Mouse (Mus musculus): ENCODE results near the gene Olfr918.

The Olfr918 gene

DNA sequence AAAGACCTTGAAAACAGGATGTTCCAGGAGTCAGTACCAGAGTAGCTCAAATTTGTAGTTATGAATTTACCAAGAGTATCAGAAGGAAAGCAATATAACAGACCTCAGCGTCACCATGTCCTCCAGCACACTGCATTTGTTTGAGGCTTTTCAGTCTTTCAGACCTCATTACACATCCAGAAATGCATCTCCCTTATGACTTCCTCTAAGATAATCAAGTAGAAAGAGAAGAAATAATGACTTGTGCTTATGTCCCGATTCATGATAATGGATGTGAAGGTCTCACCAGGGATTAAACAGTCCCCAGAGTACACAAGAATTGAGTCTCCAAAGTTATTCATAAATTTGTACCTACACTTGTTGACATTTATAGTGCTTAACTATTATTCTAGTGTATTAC is at the start of gene Olfr918:
Gene Olfr918, minus strand, starts transcription at position 101 of the 400 bp plus-strand sequence.
- in situ Hi-C loops (cut with MboI, MseI): no loop called here

DNA sequence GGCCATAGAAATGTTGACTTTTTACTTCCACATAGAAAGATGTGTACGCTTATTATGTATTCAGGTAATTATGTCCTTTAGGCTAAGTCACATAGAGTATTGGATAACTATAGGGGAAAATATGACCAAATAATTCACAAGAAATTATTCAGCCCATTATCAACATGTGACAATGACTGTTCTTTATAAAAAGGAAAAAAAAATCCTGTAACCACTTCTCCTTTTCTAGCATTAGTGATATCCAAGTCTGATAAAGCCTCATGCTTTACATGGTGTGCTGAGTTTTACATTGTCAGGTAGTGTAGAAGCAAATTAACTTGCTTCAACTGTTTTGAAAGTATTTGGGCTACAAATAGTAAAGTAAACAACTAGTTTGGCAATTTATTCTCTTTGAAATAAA is 49.6 kb upstream of the Olfr918 start:
- in situ Hi-C loops (cut with MboI, MseI): no loop called here

DNA sequence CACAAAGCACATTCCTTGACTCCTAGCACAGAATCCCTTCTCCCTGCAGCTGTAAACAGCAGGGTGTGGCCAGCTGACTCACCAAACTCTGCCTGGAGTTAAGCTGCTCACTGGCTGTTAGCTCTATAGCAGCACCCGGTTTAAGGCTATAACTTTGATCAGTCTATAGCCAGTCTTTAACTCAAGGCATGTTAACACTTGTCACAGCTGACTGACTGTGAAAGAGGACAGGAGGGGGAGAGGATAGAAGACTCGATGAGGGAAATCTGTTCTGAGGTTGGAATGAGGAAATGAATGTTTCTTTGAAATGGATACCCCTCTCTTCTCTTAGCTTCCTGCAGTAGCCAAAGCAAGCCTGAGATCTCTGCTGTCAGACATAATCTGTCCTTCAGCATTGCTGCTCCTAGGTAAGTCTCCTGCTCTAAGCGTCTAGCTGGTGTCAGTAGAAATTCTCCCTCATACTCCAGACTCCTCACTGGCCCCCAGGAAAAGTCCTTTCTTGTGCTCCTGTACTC is 44.6 kb upstream of the Olfr918 start:
- in situ Hi-C loops (cut with MboI, MseI): no loop called here

DNA sequence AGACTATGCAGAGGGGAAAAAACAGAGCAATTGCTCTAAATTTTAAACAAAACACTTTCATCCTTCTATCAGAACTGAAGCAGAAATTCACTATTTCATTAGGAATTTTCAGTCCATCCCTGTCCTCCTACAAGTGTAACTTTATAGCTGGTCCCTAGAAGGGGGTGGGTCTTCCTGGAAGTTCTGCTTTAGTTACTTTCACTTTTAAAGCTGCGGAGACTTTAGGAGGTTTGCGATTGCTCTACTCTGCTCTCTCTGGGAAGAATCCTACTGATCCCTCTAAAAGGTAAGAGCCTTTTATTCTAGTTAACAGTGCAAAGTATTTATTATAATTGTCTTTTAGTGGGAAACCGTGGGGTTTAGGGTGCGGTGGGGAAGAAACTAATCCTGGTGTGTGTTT is 43.7 kb upstream of the Olfr918 start, which contains the start of gene Vwa5a:
Gene Vwa5a, plus strand, starts transcription at position 167 of the 400 bp plus-strand sequence.
- in situ Hi-C loops (cut with MboI, MseI): no loop called here

DNA sequence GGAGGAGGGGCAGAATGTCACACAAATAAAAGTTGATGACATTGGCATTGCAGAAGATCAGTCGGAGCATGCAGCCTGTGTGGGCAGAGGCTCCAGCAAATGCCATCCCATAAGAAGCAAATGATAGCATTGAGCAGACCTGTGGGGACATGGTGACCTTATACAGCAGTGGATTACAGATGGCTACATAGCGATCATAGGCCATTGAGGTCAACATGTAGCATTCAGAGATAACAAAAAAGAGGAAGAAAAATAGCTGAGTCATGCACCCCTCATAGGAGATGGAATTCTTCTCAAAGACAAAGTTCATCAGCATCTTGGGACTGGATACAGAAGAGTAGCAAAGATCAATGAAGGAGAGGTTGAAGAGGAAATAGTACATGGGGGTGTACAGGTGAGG is 1.5 kb downstream of the Olfr918 start:
- in situ Hi-C loops (cut with MboI, MseI): no loop called here

DNA sequence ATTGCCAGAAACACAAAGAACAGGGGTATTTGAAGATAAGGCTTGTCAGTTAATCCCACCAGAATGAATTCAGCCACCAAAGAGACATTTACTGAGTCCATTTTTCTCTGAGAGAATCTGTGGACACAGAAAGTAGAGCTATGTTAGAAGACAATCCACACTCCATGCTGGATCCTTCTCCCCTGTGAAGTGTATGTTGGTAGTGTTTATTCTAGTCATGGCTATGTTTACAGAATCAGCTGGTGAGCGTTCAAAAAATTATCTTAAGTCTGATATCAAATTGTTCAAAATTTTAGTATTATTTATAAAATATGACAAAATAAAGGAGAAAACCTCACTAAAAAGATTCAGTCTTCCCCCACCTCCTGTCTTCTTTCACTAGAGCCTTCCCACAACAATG is 8.7 kb downstream of the Olfr918 start, which contains the start of gene Olfr917:
Gene Olfr917, minus strand, starts transcription at position 101 of the 400 bp plus-strand sequence.
- in situ Hi-C loops (cut with MboI, MseI): no loop called here

DNA sequence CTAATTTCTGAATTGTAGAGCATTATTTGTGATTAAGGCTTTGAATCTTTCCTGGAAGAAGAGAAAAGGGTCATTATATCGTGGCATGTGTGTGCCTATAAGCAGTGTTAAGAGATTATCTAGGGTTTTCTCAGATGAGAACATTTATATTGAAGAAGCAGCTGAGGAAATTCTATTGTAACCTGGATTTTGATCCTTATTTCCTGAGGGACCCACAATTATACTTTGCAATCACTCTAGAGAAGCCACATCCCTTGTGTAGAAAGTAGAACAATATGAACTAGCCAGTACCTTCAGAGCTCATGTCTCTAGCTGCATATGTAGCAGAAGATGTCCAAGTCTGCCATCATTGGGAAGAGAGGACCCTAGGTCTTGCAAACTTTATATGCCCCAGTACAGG is 14.6 kb downstream of the Olfr918 start, which contains the start of gene Olfr916:
Gene Olfr916, minus strand, starts transcription at position 101 of the 400 bp plus-strand sequence.
- in situ Hi-C loops (cut with MboI, MseI): no loop called here

DNA sequence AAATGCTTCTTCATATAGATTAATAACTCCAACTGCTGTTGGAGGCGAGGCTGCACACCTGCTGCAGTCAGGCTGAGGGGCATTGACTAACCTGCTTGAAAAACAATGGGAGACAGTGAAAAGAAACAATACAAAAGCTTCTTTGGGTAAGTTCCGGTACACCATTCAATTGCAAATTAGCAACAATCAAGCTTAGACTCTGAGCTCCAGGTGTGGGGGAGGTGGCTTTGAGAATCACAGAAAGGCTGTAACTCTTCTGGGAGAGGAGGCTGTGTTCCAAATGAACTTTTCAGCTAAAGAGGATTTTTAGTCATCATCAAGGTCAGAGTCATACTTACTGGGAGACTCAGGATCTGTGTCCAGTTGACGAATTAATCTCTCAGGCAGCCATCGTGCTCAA is 42.0 kb downstream of the Olfr918 start:
- in situ Hi-C loops (cut with MboI, MseI): no loop called here
